In genomic region chr7:139834036-139834435, GRCm38 (mm10) we compare ENCODE assay signal across 8 mouse cellular contexts. TPM values are rescaled to one million over a fixed set of nuclear protein-coding genes. Genes with fewer than 3 reads are reported as not detected.
DNase-seq lines count a peak whose midpoint lies in the region; ATAC-seq lines count a peak whose summit lies in the region.

Gene Adgra1 (plus strand): TSS chr7:139834174.

- ATAC-seq in midbrain, embryonic 14.5 days (ENCODE audit: low FRiP score, low TSS enrichment): peak; percentile 78
- peak; percentile 83 for ATAC-seq in stomach, embryonic 16.5 days (ENCODE audit: insufficient read depth, low FRiP score)

- H3K9ac ChIP-seq in midbrain, embryonic 14.5 days (replicated peaks; ENCODE audit: low read length): peak within 1 kb of the TSS; percentile 47
- no peak within 1 kb of the TSS for H3K9ac ChIP-seq in stomach, embryonic 16.5 days (ENCODE audit: low read length)

- H3K4me2 ChIP-seq in midbrain, embryonic 14.5 days (ENCODE audit: low read length): peak within 1 kb of the TSS; percentile 65
- peak within 1 kb of the TSS; percentile 22 for H3K4me2 ChIP-seq in stomach, embryonic 16.5 days (ENCODE audit: low read depth, low read length)

- no peaks in the 10 kb centered on the region for H3K36me3 ChIP-seq in midbrain, embryonic 14.5 days (ENCODE audit: control insufficient read depth, insufficient read depth, low read length)
- H3K36me3 ChIP-seq in stomach, embryonic 16.5 days (ENCODE audit: control insufficient read depth, insufficient read depth, low read length): no peaks in the 10 kb centered on the region

- peaks cover 55% of the 10 kb centered on the region for H3K4me1 ChIP-seq in midbrain, embryonic 14.5 days (ENCODE audit: control insufficient read depth, insufficient read depth, low read length)
- no peaks in the 10 kb centered on the region for H3K4me1 ChIP-seq in stomach, embryonic 16.5 days (ENCODE audit: control insufficient read depth, insufficient read depth, low read length)

- H3K27ac ChIP-seq in midbrain, embryonic 14.5 days (replicated peaks; ENCODE audit: low read depth, low read length): peak within 1 kb of the TSS; percentile 82
- no peak within 1 kb of the TSS for H3K27ac ChIP-seq in stomach, embryonic 16.5 days (ENCODE audit: low read length)

- H3K9me3 ChIP-seq in midbrain, embryonic 14.5 days (ENCODE audit: control insufficient read depth, low read length): no peaks in the 10 kb centered on the region
- no peaks in the 10 kb centered on the region for H3K9me3 ChIP-seq in stomach, embryonic 16.5 days (replicated peaks; ENCODE audit: control insufficient read depth, low read length)

- H3K27me3 ChIP-seq in midbrain, embryonic 14.5 days (ENCODE audit: control insufficient read depth, insufficient read depth, low read length): no peaks in the 10 kb centered on the region
- H3K27me3 ChIP-seq in stomach, embryonic 16.5 days (ENCODE audit: control insufficient read depth, insufficient read depth, low read length): peaks cover 13% of the 10 kb centered on the region; the same call in 1 of the 2 replicates

- peak within 1 kb of the TSS; percentile 39 for H3K4me3 ChIP-seq in midbrain, embryonic 14.5 days (replicated peaks; ENCODE audit: low read depth, low read length)
- H3K4me3 ChIP-seq in stomach, embryonic 16.5 days (replicated peaks; ENCODE audit: low read length): no peak within 1 kb of the TSS; the same call in 1 of the 2 replicates

- intact Hi-C loops in heart, postnatal 25 days (cut with DNase I): no loop called here

- WGBS in midbrain, embryonic 14.5 days: under 1% methylated on average over 27 of the region's 27 CpGs
- under 1% methylated on average over 27 of the region's 27 CpGs for whole genome bisulfite sequencing in stomach, embryonic 16.5 days

- peak; percentile 52 for DNase-seq in NIH3T3 (ENCODE audit: low read depth)
- peak; percentile 74 for DNase-seq in cerebellum, adult 8-10 months
- peak; percentile 80 for DNase-seq in forelimb bud, embryonic 11.5 days (ENCODE audit: low read depth, low spot score)
- DNase-seq in heart, postnatal 25 days (ENCODE audit: low spot score): peak; percentile 58
- DNase-seq in layer of hippocampus, postnatal 36 days: peak; percentile 91 to 93
- DNase-seq in midbrain, embryonic 14.5 days: peak; percentile 92
- DNase-seq in spleen, postnatal 10 days (ENCODE audit: low spot score in 2 of 2): no peak

RNA-seq across cellular contexts. Expression of gene Adgra1, which starts in this region (rescaled TPM):
- total RNA-seq in heart, postnatal 25 days (2021): under 1 TPM in 1 of 2 experiments, not detected in 1; 0.28 TPM
- total RNA-seq in layer of hippocampus, postnatal 36 days (2021): 10 to 100 TPM; 47.9 to 49.6 TPM
- polyA plus RNA-seq in midbrain, embryonic 14.5 days (2014; fragmentation: Nextera tagmentation; extraction: Ambion mirVana): 16.5 and 24.2 TPM in 2 replicates
- 0.53 and 1.1 TPM in 2 replicates for polyA plus RNA-seq in stomach, embryonic 16.5 days (2015; fragmentation: Nextera tagmentation; extraction: Ambion mirVana)

Comparison
In these comparisons a context has a peak if more than half of its experiments do, and no peak if none do; other contexts are left out.
1. RNA of gene Adgra1 (total RNA-seq): 47.9 to 49.6 TPM in layer of hippocampus, postnatal 36 days; 0.28 TPM in heart, postnatal 25 days; every median in the first group is over 10 times any median in the second.
2. Peak in DNase-seq in heart, postnatal 25 days; RNA of the gene not detected or under 1 TPM.
3. DNase-seq: peak in NIH3T3 (single experiment), cerebellum, adult 8-10 months (single experiment), forelimb bud, embryonic 11.5 days (single experiment), layer of hippocampus, postnatal 36 days (2 of 2) and midbrain, embryonic 14.5 days (single experiment); none in spleen, postnatal 10 days (0 of 2).